In genomic region chr7:105639756-105640155, GRCm38 (mm10) we compare ENCODE assay signal across 8 mouse cellular contexts. TPM values are rescaled to one million over a fixed set of nuclear protein-coding genes. Genes with fewer than 3 reads are reported as not detected.
DNase-seq lines count a peak whose midpoint lies in the region; ATAC-seq and TF ChIP-seq lines count a peak whose summit lies in the region.

TSS of gene Timm10b (plus strand) at chr7:105640056.

- no peak for TF ChIP-seq CTCF in intestine, postnatal 0 days (IDR thresholded peaks at IDR 0.05; ENCODE audit: low read depth)

- H3K9ac ChIP-seq in intestine, postnatal 0 days (ENCODE audit: low read depth, low read length), result peak within 1 kb of the TSS; percentile 72
- peak within 1 kb of the TSS; percentile 84 for H3K9ac ChIP-seq in midbrain, embryonic 11.5 days (ENCODE audit: low read length)

- H3K4me3 ChIP-seq in intestine, postnatal 0 days (ENCODE audit: low read depth, low read length), result peak within 1 kb of the TSS; percentile 87
- H3K4me3 ChIP-seq in midbrain, embryonic 11.5 days (ENCODE audit: low read depth, low read length), result peak within 1 kb of the TSS; percentile 63

- WGBS in intestine, postnatal 0 days, result 0% methylated on average over 2 of the region's 2 CpGs
- WGBS in midbrain, embryonic 11.5 days, result 0% methylated on average over 2 of the region's 2 CpGs

- no peak for DNase-seq in layer of hippocampus, adult 18-20 months (ENCODE audit: low spot score in 2 of 2)
- DNase-seq in layer of hippocampus, adult 9-11 months, result no peak
- no peak for DNase-seq in adrenal gland, postnatal 25 days
- DNase-seq in gastrocnemius, postnatal 36 days, result peak in 1 of 2 experiments; percentile 46
- DNase-seq in midbrain, embryonic 11.5 days (ENCODE audit: low spot score, missing footprints), result no peak
- DNase-seq in urinary bladder, postnatal 4 days (ENCODE audit: low spot score in 2 of 2), result no peak
- no peak for DNase-seq in kidney, postnatal 10 days

- peak within 1 kb of the TSS; percentile 74 for H3K27ac ChIP-seq in intestine, postnatal 0 days (ENCODE audit: low read depth, low read length)
- H3K27ac ChIP-seq in midbrain, embryonic 11.5 days (ENCODE audit: low read depth, low read length), result peak within 1 kb of the TSS; percentile 28; the same call in 1 of the 2 replicates

- peak; percentile 32 for ATAC-seq in intestine, postnatal 0 days
- ATAC-seq in midbrain, embryonic 11.5 days (ENCODE audit: low FRiP score), result no peak

- H3K27me3 ChIP-seq in intestine, postnatal 0 days (replicated peaks; ENCODE audit: control insufficient read depth, insufficient read depth, low read length), result no peaks in the 10 kb centered on the region
- peaks cover under 1% of the 10 kb centered on the region; the same call in 1 of the 2 replicates for H3K27me3 ChIP-seq in midbrain, embryonic 11.5 days (ENCODE audit: control insufficient read depth, insufficient read depth, low read length)

- no peaks in the 10 kb centered on the region for H3K9me3 ChIP-seq in intestine, postnatal 0 days (ENCODE audit: control insufficient read depth)
- no peaks in the 10 kb centered on the region for H3K9me3 ChIP-seq in midbrain, embryonic 11.5 days (ENCODE audit: control insufficient read depth, low read length)

- H3K4me1 ChIP-seq in intestine, postnatal 0 days (replicated peaks; ENCODE audit: control insufficient read depth, insufficient read depth, low read length), result peaks cover 8% of the 10 kb centered on the region; the same call in 1 of the 2 replicates
- peaks cover 14% of the 10 kb centered on the region for H3K4me1 ChIP-seq in midbrain, embryonic 11.5 days (ENCODE audit: control insufficient read depth, insufficient read depth, low read length)

- peaks cover 37% of the 10 kb centered on the region for H3K36me3 ChIP-seq in intestine, postnatal 0 days (ENCODE audit: control insufficient read depth, insufficient read depth)
- peaks cover 6% of the 10 kb centered on the region for H3K36me3 ChIP-seq in midbrain, embryonic 11.5 days (ENCODE audit: control insufficient read depth, insufficient read depth, low read length)

- intact Hi-C loops in gastrocnemius, postnatal 36 days (cut with DNase I), result loop anchor here (5.0 to 10.0 kb wide), 2 partner anchors 93 to 235 kb away; partner anchors contain the start of genes Cnga4 and Fam160a2

- peak within 1 kb of the TSS; percentile 88 for H3K4me2 ChIP-seq in intestine, postnatal 0 days (replicated peaks; ENCODE audit: low read depth)
- peak within 1 kb of the TSS; percentile 96 for H3K4me2 ChIP-seq in midbrain, embryonic 11.5 days

RNA-seq across cellular contexts. Expression of gene Timm10b, which starts in this region (rescaled TPM):
- 10 to 100 TPM; 69.2 to 73.6 TPM for total RNA-seq in layer of hippocampus, adult 18-20 months (2021)
- 125 and 142 TPM in 2 replicates for total RNA-seq in adrenal gland, postnatal 25 days (2021)
- total RNA-seq in gastrocnemius, postnatal 36 days (2021), result 10 to 100 TPM; 53.7 to 55.9 TPM
- 177 and 181 TPM in 2 replicates for polyA plus RNA-seq in intestine, postnatal 0 days (2015; fragmentation: Nextera tagmentation; extraction: Ambion mirVana)
- polyA plus RNA-seq in midbrain, embryonic 11.5 days (2014; fragmentation: Nextera tagmentation; extraction: Ambion mirVana), result 118 and 141 TPM in 2 replicates
